8 mouse cellular contexts compared by ENCODE assay signal in the genomic region with DNA sequence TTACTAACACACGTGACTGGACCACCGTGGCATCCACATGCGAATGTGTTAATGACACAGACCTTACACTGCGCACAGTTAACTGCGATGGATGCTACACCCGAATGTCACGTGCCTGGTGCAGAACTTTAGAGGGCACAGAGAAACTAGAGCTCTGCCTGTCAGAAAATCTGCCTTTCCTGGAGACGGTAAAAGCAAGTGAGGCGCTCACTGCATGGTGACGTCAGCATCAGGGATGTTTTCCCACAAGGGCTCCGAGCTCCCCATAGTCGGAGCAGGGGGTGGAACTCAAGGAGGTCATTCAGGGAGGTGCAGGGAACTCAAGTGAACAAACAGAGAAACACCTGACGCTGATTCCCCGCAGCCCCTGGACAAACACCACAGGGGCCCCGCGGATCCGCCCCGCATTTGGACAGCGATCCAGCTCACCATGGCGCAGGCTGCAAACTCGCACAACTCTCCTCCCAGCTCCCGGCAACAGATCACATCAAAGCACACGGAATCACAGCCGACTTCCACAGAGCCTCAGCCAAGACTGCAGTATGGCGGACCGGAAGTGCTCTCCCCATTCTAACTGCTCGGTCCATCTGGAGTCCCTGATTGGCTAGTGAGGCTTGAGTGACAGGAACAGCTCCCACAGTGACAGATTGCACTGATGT. TPM values are rescaled to one million over a fixed set of nuclear protein-coding genes. Genes with fewer than 3 reads are reported as not detected.
DNase-seq lines count a peak whose midpoint lies in the region; ATAC-seq lines count a peak whose summit lies in the region.

A gene (minus strand): TSS at position 539 of the 659 bp plus-strand sequence.

- peak within 1 kb of the TSS; percentile 40; the same call in 1 of the 2 replicates for H3K27ac ChIP-seq in hindbrain, embryonic 11.5 days (ENCODE audit: low read depth, low read length)
- peak within 1 kb of the TSS; percentile 68 for H3K27ac ChIP-seq in lung, embryonic 16.5 days (ENCODE audit: low read length)

- H3K9ac ChIP-seq in hindbrain, embryonic 11.5 days (ENCODE audit: low read depth, low read length): peak within 1 kb of the TSS; percentile 83
- peak within 1 kb of the TSS; percentile 83 for H3K9ac ChIP-seq in lung, embryonic 16.5 days (ENCODE audit: low read length)

- peak within 1 kb of the TSS; percentile 63 for H3K4me2 ChIP-seq in hindbrain, embryonic 11.5 days (replicated peaks; ENCODE audit: low read depth, low read length)
- peak within 1 kb of the TSS; percentile 72 for H3K4me2 ChIP-seq in lung, embryonic 16.5 days (ENCODE audit: low read depth, low read length)

- peak; percentile 100 for ATAC-seq in hindbrain, embryonic 11.5 days (ENCODE audit: low FRiP score)
- peak; percentile 100 for ATAC-seq in lung, embryonic 16.5 days (ENCODE audit: low read depth)

- DNase-seq in MN1 (ENCODE audit: low spot score): peak; percentile 94
- DNase-seq in cerebellum, adult 8-10 months: peak; percentile 80
- DNase-seq in frontal cortex, adult 2 months (ENCODE audit: extremely low spot score in 1 of 2, low spot score in 1 of 2): peak; percentile 82 to 89
- DNase-seq in hindbrain, embryonic 11.5 days (ENCODE audit: low spot score): peak; percentile 83
- DNase-seq in layer of hippocampus, adult 9-11 months: peak; percentile 93
- DNase-seq in ovary, adult 18-20 months (ENCODE audit: low spot score): peak; percentile 75
- peak; percentile 87 for DNase-seq in thymus, postnatal 0 days (ENCODE audit: low spot score)

- 0 out of 2 replicates have a peak, but pooled peaks cover 3% of the 10 kb centered on the region for H3K36me3 ChIP-seq in hindbrain, embryonic 11.5 days (ENCODE audit: control insufficient read depth, insufficient read depth, low read length)
- H3K36me3 ChIP-seq in lung, embryonic 16.5 days (ENCODE audit: control insufficient read depth, insufficient read depth, low read length): peaks cover 6% of the 10 kb centered on the region; the same call in 1 of the 2 replicates

- 6% methylated on average over 27 of the region's 27 CpGs for WGBS in hindbrain, embryonic 11.5 days
- WGBS in lung, embryonic 16.5 days: 2% methylated on average over 27 of the region's 27 CpGs

- peak within 1 kb of the TSS; percentile 69 for H3K4me3 ChIP-seq in hindbrain, embryonic 11.5 days (ENCODE audit: low read depth, low read length)
- H3K4me3 ChIP-seq in lung, embryonic 16.5 days (ENCODE audit: low read length): peak within 1 kb of the TSS; percentile 78

- H3K27me3 ChIP-seq in hindbrain, embryonic 11.5 days (ENCODE audit: control insufficient read depth, insufficient read depth, low read length): no peaks in the 10 kb centered on the region
- no peaks in the 10 kb centered on the region for H3K27me3 ChIP-seq in lung, embryonic 16.5 days (ENCODE audit: control insufficient read depth, insufficient read depth, low read depth, low read length)

- no peaks in the 10 kb centered on the region for H3K4me1 ChIP-seq in hindbrain, embryonic 11.5 days (replicated peaks; ENCODE audit: control insufficient read depth, insufficient read depth, low read length)
- peaks cover 2% of the 10 kb centered on the region; the same call in 1 of the 2 replicates for H3K4me1 ChIP-seq in lung, embryonic 16.5 days (replicated peaks; ENCODE audit: control insufficient read depth, insufficient read depth, low read length)

- H3K9me3 ChIP-seq in hindbrain, embryonic 11.5 days (ENCODE audit: control insufficient read depth, low read length): no peaks in the 10 kb centered on the region
- peaks cover 6% of the 10 kb centered on the region; the same call in 1 of the 2 replicates for H3K9me3 ChIP-seq in lung, embryonic 16.5 days (ENCODE audit: control insufficient read depth, low read length)

RNA-seq across cellular contexts. Expression of the gene that starts here (rescaled TPM):
- polyA plus RNA-seq in frontal cortex, adult 2 months (2012; rRNA removed): 22.9 and 24.5 TPM in 2 replicates
- 16.7 and 19.9 TPM in 2 replicates for polyA plus RNA-seq in hindbrain, embryonic 11.5 days (2014; fragmentation: Nextera tagmentation; extraction: Ambion mirVana)
- polyA plus RNA-seq in lung, embryonic 16.5 days (2015; fragmentation: Nextera tagmentation; extraction: Ambion mirVana): 15.3 and 16.4 TPM in 2 replicates
- polyA plus RNA-seq in thymus, postnatal 0 days (2015; fragmentation: Nextera tagmentation; extraction: Ambion mirVana): 10.7 and 10.9 TPM in 2 replicates

Comparison
In these comparisons a context has a peak if more than half of its experiments do, and no peak if none do; other contexts are left out.
1. Peak in every context shown above with its lines: DNase-seq, ATAC-seq, H3K4me3 ChIP-seq and H3K27ac ChIP-seq.